Mouse (Mus musculus) embryonic facial prominence, embryonic 14.5 days (tissue): ENCODE data around the gene Cope. TPM values are rescaled to one million over a fixed set of nuclear protein-coding genes. Genes with fewer than 3 reads are reported as not detected.

Experiments used
- ATAC-seq: fragments of 200-750 bp; cut with Nextera tagmentation; 2 replicates; pipeline ENCODE4 v1.8.0; 2017; ENCODE audit warnings: low read depth, moderate number of reproducible peaks, moderate TSS enrichment
- DNase-seq: peaks from one replicate; pipeline ENCODE4 v3.0.0-alpha.2; 2015; ENCODE audit warnings: low spot score
- H3K27ac ChIP-seq: fragments of 300-500 bp; sonication (generic); replicated peaks from 2 replicates; pipeline ENCODE4 v1.5.1; 2014; ENCODE audit warnings: low read depth, mild to moderate bottlenecking, low read length, moderate library complexity
- H3K27me3 ChIP-seq: fragments of 300-500 bp; sonication (generic); replicated peaks from 2 replicates; pipeline ENCODE4 v1.6.1; 2014; ENCODE audit warnings: low read length; ENCODE audit not compliant: control insufficient read depth, insufficient read depth
- H3K36me3 ChIP-seq: fragments of 300-500 bp; sonication (generic); 2 replicates; pipeline ENCODE4 v1.6.1; 2014; ENCODE audit warnings: low read length, mixed read lengths; ENCODE audit not compliant: control insufficient read depth, insufficient read depth
- H3K4me1 ChIP-seq: fragments of 300-500 bp; sonication (generic); 2 replicates; pipeline ENCODE4 v1.6.1; 2014; ENCODE audit warnings: antibody characterized with exemption, low read length; ENCODE audit not compliant: control insufficient read depth, insufficient read depth
- H3K4me2 ChIP-seq: fragments of 300-500 bp; sonication (generic); 2 replicates; pipeline ENCODE4 v1.6.1; 2014; ENCODE audit warnings: low read depth, mild to moderate bottlenecking, low read length, moderate library complexity, mixed read lengths
- H3K4me3 ChIP-seq: fragments of 300-500 bp; sonication (generic); 2 replicates; pipeline ENCODE4 v1.5.1; 2014; ENCODE audit warnings: low read depth, mild to moderate bottlenecking, low read length
- H3K9ac ChIP-seq: fragments of 300-500 bp; sonication (generic); 2 replicates; pipeline ENCODE4 v1.6.1; 2014; ENCODE audit warnings: low read depth, mild to moderate bottlenecking, low read length, moderate library complexity, mixed read lengths
- H3K9me3 ChIP-seq: fragments of 300-500 bp; sonication (generic); 2 replicates; pipeline ENCODE4 v1.6.1; 2016; ENCODE audit warnings: low read length; ENCODE audit not compliant: control insufficient read depth
- WGBS: fragments of 180-500 bp; shearing (Covaris S2); extraction: QIAGEN DNeasy Blood & Tissue Kit; methylation state at CpG from one replicate; pipeline ENCODE4 v1.1.7; 2014; 5-methylcytosine and 5-hydroxymethylcytosine counted together
- polyA plus RNA-seq: library from polyadenylated mRNA; unstranded; fragments of >200 nt; fragmentation: Nextera tagmentation; extraction: Ambion mirVana; gene quantifications from 2 replicates; pipeline ENCODE4 v1.2.1, GENCODE M21; 2014

Cope gene
- polyA plus RNA-seq, 1 experiment from 2014 or later = 314 TPM

- H3K4me1 ChIP-seq = no peaks in the 10 kb centered on the region
- ATAC-seq = no peak
- H3K36me3 ChIP-seq = peaks cover 36% of the 10 kb centered on the region
- no peaks in the 10 kb centered on the region for H3K9me3 ChIP-seq
- peak overlapping the region; percentile 70 for H3K4me2 ChIP-seq
- WGBS = 88% methylated on average over 5 of the region's 5 CpGs
- DNase-seq = no peak
- H3K27me3 ChIP-seq = no peaks in the 10 kb centered on the region
- no peak overlapping the region for H3K9ac ChIP-seq
- no peak overlapping the region for H3K27ac ChIP-seq
- no peak overlapping the region for H3K4me3 ChIP-seq
Observed at GRCm38 (mm10) chr8:70284421-70284820, 17.9 kb upstream of the Cope start.

DNA sequence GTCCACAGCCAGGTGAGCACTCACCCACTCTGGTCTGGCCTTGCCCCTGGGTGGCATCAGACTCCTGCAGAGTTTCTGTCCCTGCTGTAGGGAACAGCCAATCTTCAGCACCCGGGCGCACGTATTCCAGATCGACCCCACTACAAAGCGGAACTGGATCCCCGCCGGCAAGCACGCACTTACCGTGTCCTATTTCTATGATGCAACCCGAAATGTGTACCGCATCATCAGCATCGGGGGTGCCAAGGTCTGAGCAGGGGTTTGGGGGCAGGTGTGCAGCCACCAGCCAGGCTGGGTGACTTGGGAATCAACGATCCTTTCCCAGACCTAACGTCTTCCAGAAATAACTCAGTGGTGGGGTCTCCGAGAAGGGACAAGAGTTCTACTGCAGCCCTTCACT is 17.0 kb upstream of the Cope start:
- WGBS = 97% methylated on average over 15 of the region's 15 CpGs
- no peak for DNase-seq
- no peak overlapping the region for H3K27ac ChIP-seq
- H3K4me3 ChIP-seq = no peak overlapping the region
- H3K36me3 ChIP-seq = peaks cover 40% of the 10 kb centered on the region
- no peaks in the 10 kb centered on the region for H3K4me1 ChIP-seq
- no peak overlapping the region for H3K9ac ChIP-seq
- no peak for ATAC-seq
- no peak overlapping the region for H3K4me2 ChIP-seq
- no peaks in the 10 kb centered on the region for H3K9me3 ChIP-seq
- H3K27me3 ChIP-seq = no peaks in the 10 kb centered on the region

DNA sequence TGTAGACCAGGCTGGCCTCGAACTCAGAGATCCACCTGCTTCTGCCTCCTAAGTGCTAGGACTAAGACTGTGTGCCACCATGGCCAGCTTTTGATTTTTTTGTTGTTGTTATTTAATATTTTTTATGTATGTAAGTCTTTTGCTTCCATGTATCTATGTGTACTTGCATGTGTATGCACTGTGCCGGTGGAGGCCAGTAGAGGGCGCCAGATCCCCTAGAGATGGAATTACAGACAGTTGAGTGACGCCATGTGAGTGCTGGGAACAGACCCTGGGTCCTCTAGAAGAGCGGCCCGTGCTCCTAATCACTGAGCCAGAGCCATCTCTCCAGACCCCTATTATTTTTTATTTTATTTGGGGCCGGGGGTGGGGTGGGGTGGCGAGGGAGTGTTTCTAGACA is 15.6 kb upstream of the Cope start:
- Histone ChIP-seq H3K4me2 (no peak overlapping the region), H3K27me3 (no peaks in the 10 kb centered on the region), H3K4me3 (no peak overlapping the region), H3K4me1 (no peaks in the 10 kb centered on the region), H3K27ac (no peak overlapping the region), H3K9me3 (no peaks in the 10 kb centered on the region), H3K9ac (no peak overlapping the region), H3K36me3 (peaks cover 54% of the 10 kb centered on the region)
- no peak for ATAC-seq
- no peak for DNase-seq
- WGBS = 87% methylated on average over 8 of the region's 8 CpGs

GRCm38 (mm10) chr8:70293988-70294405 is 8.3 kb upstream of the Cope start:
- no peaks in the 10 kb centered on the region for H3K27me3 ChIP-seq
- no peak overlapping the region for H3K9ac ChIP-seq
- peak overlapping the region; percentile 61; the same call in 1 of the 2 replicates for H3K27ac ChIP-seq
- H3K4me3 ChIP-seq = no peak overlapping the region
- ATAC-seq = peak; percentile 16; the same call in 1 of the 2 replicates
- no peak overlapping the region for H3K4me2 ChIP-seq
- 0 out of 2 replicates have a peak, but pooled peaks cover 3% of the 10 kb centered on the region for H3K4me1 ChIP-seq
- H3K36me3 ChIP-seq = peaks cover 88% of the 10 kb centered on the region
- no peaks in the 10 kb centered on the region for H3K9me3 ChIP-seq
- 60% methylated on average over 5 of the region's 5 CpGs for WGBS
- peak; percentile 75 for DNase-seq

DNA sequence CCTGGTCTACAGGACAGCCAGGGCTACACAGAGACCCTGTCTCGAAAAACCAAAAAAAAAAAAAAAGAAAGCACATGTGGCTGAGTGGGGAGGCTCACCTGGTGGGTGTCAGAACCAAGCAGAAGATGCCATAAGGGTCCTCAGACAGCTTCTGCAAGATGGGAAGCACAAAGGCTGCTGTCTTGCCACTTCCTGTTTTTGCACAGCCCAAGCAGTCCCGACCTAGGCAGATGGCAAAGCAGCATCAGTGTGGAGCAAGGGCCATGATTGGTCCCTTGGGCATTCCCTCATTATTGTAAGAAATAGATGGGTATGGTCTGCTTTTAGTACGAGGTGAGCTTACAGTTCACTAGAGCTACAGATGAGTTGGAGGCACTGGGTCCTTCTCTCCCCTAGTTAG is 1.4 kb upstream of the Cope start:
- ATAC-seq (no peak), DNase-seq (no peak)
- Histone ChIP-seq H3K4me1 (peaks cover 15% of the 10 kb centered on the region), H3K4me3 (no peak overlapping the region), H3K9me3 (no peaks in the 10 kb centered on the region), H3K27me3 (no peaks in the 10 kb centered on the region), H3K36me3 (peaks cover 60% of the 10 kb centered on the region), H3K4me2 (no peak overlapping the region), H3K27ac (no peak overlapping the region), H3K9ac (no peak overlapping the region)
- 70% methylated on average over 3 of the region's 3 CpGs for WGBS

GRCm38 (mm10) chr8:70302901-70303300 is 583 bp downstream of the Cope start:
- DNase-seq (no peak), ATAC-seq (no peak; the same call in 1 of the 2 replicates)
- H3K27ac ChIP-seq = peak overlapping the region; percentile 83
- peak overlapping the region; percentile 82 for H3K9ac ChIP-seq
- peaks cover 60% of the 10 kb centered on the region for H3K36me3 ChIP-seq
- WGBS = 5% methylated on average over 16 of the region's 16 CpGs
- peaks cover 15% of the 10 kb centered on the region for H3K4me1 ChIP-seq
- H3K4me3 ChIP-seq = peak overlapping the region; percentile 76
- H3K9me3 ChIP-seq = no peaks in the 10 kb centered on the region
- H3K4me2 ChIP-seq = peak overlapping the region; percentile 87
- H3K27me3 ChIP-seq = no peaks in the 10 kb centered on the region

GRCm38 (mm10) chr8:70309311-70309710 is 7.0 kb downstream of the Cope start:
- WGBS = 35% methylated on average over 2 of the region's 2 CpGs
- DNase-seq = no peak

GRCm38 (mm10) chr8:70313399-70313798 is 11.1 kb downstream of the Cope start:
- ATAC-seq (no peak), DNase-seq (no peak)
- Histone ChIP-seq H3K27ac (no peak overlapping the region), H3K27me3 (no peaks in the 10 kb centered on the region), H3K4me3 (no peak overlapping the region), H3K36me3 (peaks cover 52% of the 10 kb centered on the region), H3K4me1 (peaks cover 20% of the 10 kb centered on the region), H3K9ac (no peak overlapping the region), H3K9me3 (no peaks in the 10 kb centered on the region), H3K4me2 (no peak overlapping the region)
- 71% methylated on average over 2 of the region's 2 CpGs for WGBS

More at GRCm38 (mm10) chr8:70309311-70309710, 7.0 kb downstream of the Cope start:
- ATAC-seq = no peak
- Histone ChIP-seq H3K4me3 (no peak overlapping the region), H3K9me3 (no peaks in the 10 kb centered on the region), H3K27ac (no peak overlapping the region), H3K36me3 (peaks cover 93% of the 10 kb centered on the region), H3K27me3 (no peaks in the 10 kb centered on the region), H3K9ac (no peak overlapping the region), H3K4me2 (no peak overlapping the region), H3K4me1 (no peaks in the 10 kb centered on the region)
